Mouse (Mus musculus): ENCODE data around the gene Fam129a.
A peak's percentile ranks its signal among the peaks of the same experiment; 100 is the strongest.
"Not testable (repeated sequence)": the region's sequence is repeated elsewhere in the genome, so short reads cannot be mapped to it uniquely, and the experiment has no call there.

Fam129a gene

GRCm38 (mm10) chr1:151741199-151741621, 170.2 kb downstream of the Fam129a start:
- peak; percentile 46 for DNase-seq (ENCODE audit: low read depth)

GRCm38 (mm10) chr1:151749894-151750293, 178.9 kb downstream of the Fam129a start:
- DNase-seq (ENCODE audit: low read depth) = not testable (repeated sequence)

- no peak for DNase-seq (ENCODE audit: low read depth)
These were observed 182.0 kb downstream of the Fam129a start for GRCm38 (mm10) chr1:151752946-151753345.

- peak; percentile 83 for DNase-seq (ENCODE audit: low read depth)
These were observed 182.5 kb downstream of the Fam129a start for GRCm38 (mm10) chr1:151753374-151753929.

- DNase-seq (ENCODE audit: low read depth) = peak; percentile 98
These were observed 183.1 kb downstream of the Fam129a start for GRCm38 (mm10) chr1:151754028-151754489.

GRCm38 (mm10) chr1:151754881-151755659, 184.1 kb downstream of the Fam129a start, which contains the start of gene Edem3:
Edem3 (plus strand) TSS chr1:151755371.
- peak; percentile 100 for DNase-seq (ENCODE audit: low read depth)

- peak; percentile 10 for DNase-seq (ENCODE audit: low read depth)
These were observed 184.9 kb downstream of the Fam129a start for GRCm38 (mm10) chr1:151755660-151756424.

- peak; percentile 39 for DNase-seq (ENCODE audit: low read depth)
These were observed 185.4 kb downstream of the Fam129a start for GRCm38 (mm10) chr1:151756425-151756728.

GRCm38 (mm10) chr1:151758301-151758700, 187.3 kb downstream of the Fam129a start:
- DNase-seq (ENCODE audit: low read depth) = no peak

GRCm38 (mm10) chr1:151758991-151759390, 188.0 kb downstream of the Fam129a start:
- no peak for DNase-seq (ENCODE audit: low read depth)

- DNase-seq (ENCODE audit: low read depth) = peak; percentile 52
These were observed 193.2 kb downstream of the Fam129a start for GRCm38 (mm10) chr1:151764236-151764635.

GRCm38 (mm10) chr1:151766166-151766565, 195.2 kb downstream of the Fam129a start:
- peak; percentile 53 for DNase-seq (ENCODE audit: low read depth)

GRCm38 (mm10) chr1:151766976-151767654, 196.1 kb downstream of the Fam129a start:
- peak; percentile 37 for DNase-seq (ENCODE audit: low read depth)

GRCm38 (mm10) chr1:151769200-151769913, 198.4 kb downstream of the Fam129a start:
- peak; percentile 10 for DNase-seq (ENCODE audit: low read depth)
